Mouse (Mus musculus) CH12.LX (cell line): Measurements from ENCODE around the gene Ano1. TPM values are rescaled to one million over a fixed set of nuclear protein-coding genes. Genes with fewer than 3 reads are reported as not detected.

ENCODE experiments used
- DNase-seq: peaks from one replicate; pipeline ENCODE4 v3.0.0-alpha.2; 2013; ENCODE audit errors: extremely low read depth
- H3K27ac ChIP-seq: 2 replicates; pipeline ENCODE4 v1.5.1; 2012; ENCODE audit warnings: low read depth, mild to moderate bottlenecking, control low read depth, moderate library complexity; ENCODE audit not compliant: insufficient read depth
- H3K27me3 ChIP-seq: replicated peaks from 2 replicates; pipeline ENCODE3; 2012; ENCODE audit warnings: inconsistent platforms
- H3K36me3 ChIP-seq, 2 experiments: replicated peaks in 1 of 2; 2 replicates each; pipeline versions ENCODE3 to v1.6.1; 2012; ENCODE audit warnings: inconsistent platforms in 1 of 2, low read length in 1 of 2, mild to moderate bottlenecking in 1 of 2, mixed read lengths in 1 of 2, moderate library complexity in 1 of 2; ENCODE audit not compliant: control insufficient read depth in 1 of 2, insufficient read depth in 1 of 2
- H3K4me1 ChIP-seq, 2 experiments: 2 replicates each; pipeline ENCODE4 v1.6.1; 2012; ENCODE audit warnings: inconsistent platforms in 1 of 2, moderate library complexity in 1 of 2; ENCODE audit not compliant: insufficient read depth in 2 of 2, control insufficient read depth in 1 of 2
- H3K4me2 ChIP-seq: 2 replicates; pipeline ENCODE4 v1.6.1; 2012; ENCODE audit warnings: low read depth, mild to moderate bottlenecking, control low read depth; ENCODE audit not compliant: poor library complexity, insufficient read depth, severe bottlenecking
- H3K4me3 ChIP-seq, 3 experiments: fragments of 150-350 bp in 1 of 3; sonication (generic) in 1 of 3; replicated peaks in 1 of 3; 2 replicates each; pipeline versions ENCODE3 to v1.5.1; 2011 to 2012; ENCODE audit warnings: low read depth in 2 of 3, low read length in 2 of 3, mild to moderate bottlenecking in 2 of 3, moderate library complexity in 2 of 3, control low read depth in 1 of 3, improper control_type of control experiment in 1 of 3, inconsistent platforms in 1 of 3, mixed read lengths in 1 of 3; ENCODE audit not compliant: poor library complexity in 1 of 3
- H3K79me2 ChIP-seq: replicated peaks from 2 replicates; pipeline ENCODE4 v1.6.1; 2012; ENCODE audit warnings: mild to moderate bottlenecking, moderate library complexity; ENCODE audit not compliant: control insufficient read depth, poor library complexity, insufficient read depth, severe bottlenecking; ENCODE audit errors: extremely low read depth
- H3K9ac ChIP-seq: 2 replicates; pipeline ENCODE4 v1.6.1; 2012; ENCODE audit warnings: low read depth, mild to moderate bottlenecking, control low read depth, moderate library complexity; ENCODE audit not compliant: insufficient read depth
- H3K9me3 ChIP-seq: replicated peaks from 2 replicates; pipeline ENCODE3; 2012; ENCODE audit warnings: low read length, inconsistent platforms, mixed read lengths
- CHD1 ChIP-seq: IDR thresholded peaks from 2 replicates; pipeline ENCODE4 v1.6.1; 2012; ENCODE audit warnings: low read depth, low read length, improper control_type of control experiment, inconsistent platforms
- CHD2 ChIP-seq: IDR thresholded peaks from 2 replicates; pipeline ENCODE4 v1.6.1; 2011; ENCODE audit warnings: low read length, improper control_type of control experiment
- ELF1 ChIP-seq: IDR thresholded peaks from 2 replicates; pipeline ENCODE4 v1.6.1; 2014; ENCODE audit warnings: low read depth, mild to moderate bottlenecking, inconsistent platforms, low read length, improper control_type of control experiment
- GABPA ChIP-seq: IDR thresholded peaks from 2 replicates; pipeline ENCODE4 v1.6.1; 2012; ENCODE audit warnings: low read depth, low read length, improper control_type of control experiment, inconsistent platforms; ENCODE audit not compliant: insufficient replicate concordance
- JUN ChIP-seq: IDR thresholded peaks from 2 replicates; pipeline ENCODE4 v1.6.1; 2011; ENCODE audit warnings: low read depth, mild to moderate bottlenecking, low read length, improper control_type of control experiment, moderate library complexity; ENCODE audit not compliant: insufficient read depth
- JUND ChIP-seq: conservative IDR thresholded peaks from 2 replicates; pipeline ENCODE4 v1.6.1; 2011; ENCODE audit warnings: low read depth, low read length, improper control_type of control experiment
- KAT2A ChIP-seq: IDR thresholded peaks from 2 replicates; pipeline ENCODE4 v1.6.1; 2012; ENCODE audit warnings: low read length, improper control_type of control experiment, inconsistent platforms; ENCODE audit not compliant: insufficient replicate concordance
- MAX ChIP-seq: IDR thresholded peaks from 2 replicates; pipeline ENCODE4 v1.6.1; 2011; ENCODE audit warnings: low read length, improper control_type of control experiment
- MEF2A ChIP-seq: IDR thresholded peaks from 2 replicates; pipeline ENCODE4 v1.6.1; 2014; ENCODE audit warnings: low read depth, mild to moderate bottlenecking, inconsistent platforms, low read length, improper control_type of control experiment, borderline replicate concordance
- MYC ChIP-seq: IDR thresholded peaks from 2 replicates; pipeline ENCODE4 v1.6.1; 2011; ENCODE audit warnings: low read depth, mild to moderate bottlenecking, improper control_type of control experiment, low read length
- NELFE ChIP-seq: IDR thresholded peaks from 2 replicates; pipeline ENCODE4 v1.6.1; 2011; ENCODE audit warnings: low read depth, low read length, improper control_type of control experiment
- NRF1 ChIP-seq: IDR thresholded peaks from 2 replicates; pipeline ENCODE4 v1.6.1; 2014; ENCODE audit warnings: low read depth, mild to moderate bottlenecking, inconsistent platforms, low read length, improper control_type of control experiment, moderate library complexity
- PAX5 ChIP-seq: IDR thresholded peaks from 2 replicates; pipeline ENCODE4 v1.6.1; 2012; ENCODE audit warnings: low read length, inconsistent platforms, mixed read lengths
- POLR2AphosphoS2 ChIP-seq: IDR thresholded peaks from 2 replicates; pipeline ENCODE4 v1.6.1; 2011; ENCODE audit warnings: low read depth, low read length, improper control_type of control experiment
- SIN3A ChIP-seq: IDR thresholded peaks from 2 replicates; pipeline ENCODE4 v1.6.1; 2012; ENCODE audit warnings: low read length, improper control_type of control experiment, inconsistent platforms
- SMC3 ChIP-seq: IDR thresholded peaks from 2 replicates; pipeline ENCODE4 v1.6.1; 2011; ENCODE audit warnings: low read depth, low read length, improper control_type of control experiment
- TCF12 ChIP-seq: IDR thresholded peaks from 2 replicates; pipeline ENCODE4 v1.6.1; 2014; ENCODE audit warnings: low read depth, mild to moderate bottlenecking, inconsistent platforms, low read length, improper control_type of control experiment
- USF2 ChIP-seq: conservative IDR thresholded peaks from 2 replicates; pipeline ENCODE4 v1.6.1; 2011; ENCODE audit warnings: low read depth, low read length, improper control_type of control experiment
- ZC3H11A ChIP-seq: IDR thresholded peaks from 2 replicates; pipeline ENCODE4 v1.6.1; 2012; ENCODE audit warnings: low read depth, mild to moderate bottlenecking, inconsistent platforms, low read length, improper control_type of control experiment
- ZNF384 ChIP-seq: IDR thresholded peaks from 2 replicates; pipeline ENCODE4 v1.6.1; 2012; ENCODE audit warnings: low read depth, low read length, improper control_type of control experiment, inconsistent platforms
- dilution Hi-C: fragments of 300-500 bp; cut with MboI; formaldehyde crosslinking; loops from 2 replicates; pipeline ENCODE4 v1.14.3; 2020; ENCODE audit warnings: low sequenced_read_pairs; ENCODE audit not compliant: extremely low pct_unique_long_range_greater_than_20kb, extremely low pct_ligation_motif_present
- in situ Hi-C: fragments of 300-500 bp; cut with MboI; formaldehyde crosslinking; loops from 3 replicates; pipeline ENCODE4 v1.14.3; 2019; ENCODE audit warnings: low sequenced_read_pairs, low pct_ligation_motif_present, low pct_unique_long_range_greater_than_20kb, mixed read lengths
- polyA plus RNA-seq: library from polyadenylated mRNA; unstranded; fragments of >175 nt; gene quantifications from 2 replicates; pipeline ENCODE4 v1.2.1, GENCODE M21; 2012; ENCODE audit warnings: low read depth; ENCODE audit not compliant: insufficient read length
- total RNA-seq, 2 experiments: library from RNA; depleted of rRNA; stranded (reverse); fragments of 300-350 nt in 1 of 2; fragments of >200 nt in 1 of 2; gene quantifications; 2 replicates each; pipeline ENCODE4 v1.2.3; 2012 to 2014

The Ano1 gene
- total and polyA plus RNA-seq, 3 experiments, result not detected

GRCm38 (mm10) chr7:144632321-144632720 lies 119.5 kb downstream of the Ano1 start:
- no peak for DNase-seq
- dilution Hi-C loops, result no loop called here
- Histone ChIP-seq H3K79me2 (no peaks in the 10 kb centered on the region), H3K27ac (no peak overlapping the region), H3K4me1 (no peaks in the 10 kb centered on the region), H3K4me3 (no peak overlapping the region), H3K36me3 (no peaks in the 10 kb centered on the region), H3K27me3 (peaks cover 98% of the 10 kb centered on the region)
- TF ChIP-seq JUN (no peak), USF2 (no peak), ZNF384 (no peak), TCF12 (no peak), ELF1 (no peak), SMC3 (no peak), SIN3A (no peak), NRF1 (no peak), ZC3H11A (no peak), CHD2 (no peak), JUND (no peak), MYC (no peak), PAX5 (no peak), MEF2A (no peak), GABPA (no peak), NELFE (no peak), CHD1 (no peak), KAT2A (no peak), POLR2AphosphoS2 (no peak)
- TF ChIP-seq, all 38 proteins: peak for 0
- H3K9me3 ChIP-seq, result no peaks in the 10 kb centered on the region
- in situ Hi-C loops, result no loop called here
- no peak overlapping the region for H3K9ac ChIP-seq
- H3K4me2 ChIP-seq, result no peak overlapping the region

- no peak for DNase-seq
- no peak overlapping the region for H3K4me3 ChIP-seq
- no peak overlapping the region for H3K9ac ChIP-seq
- no peaks in the 10 kb centered on the region for H3K79me2 ChIP-seq
- TF ChIP-seq TCF12 (no peak), NRF1 (no peak), NELFE (no peak), PAX5 (no peak), MAX (no peak)
- in situ Hi-C loops (no loop called here), dilution Hi-C loops (no loop called here)
- H3K4me2 ChIP-seq, result no peak overlapping the region
- H3K9me3 ChIP-seq, result no peaks in the 10 kb centered on the region
- H3K27me3 ChIP-seq, result peaks cover 99% of the 10 kb centered on the region
- no peaks in the 10 kb centered on the region for H3K36me3 ChIP-seq
- no peaks in the 10 kb centered on the region for H3K4me1 ChIP-seq
- no peak overlapping the region for H3K27ac ChIP-seq
Observed at GRCm38 (mm10) chr7:144630622-144631021, 121.2 kb downstream of the Ano1 start.
